Mouse (Mus musculus): ENCODE data around the gene Kalrn. TPM values are rescaled to one million over a fixed set of nuclear protein-coding genes. Genes with fewer than 3 reads are reported as not detected.

The Kalrn gene
- total RNA-seq, 2 experiments from 2014 or later: 233 to 236 TPM

- intact Hi-C loops (cut with DNase I): loop anchor here (10.0 kb wide), 1 partner anchor 89 kb away; no protein-coding TSS in a partner anchor
- DNase-seq: no peak
Observed at GRCm38 (mm10) chr16:34293675-34294074, 279.7 kb downstream of the Kalrn start.

GRCm38 (mm10) chr16:34289583-34289982, 283.7 kb downstream of the Kalrn start:
- no peak for DNase-seq
- intact Hi-C loops (cut with DNase I): no loop called here

- intact Hi-C loops (cut with DNase I): no loop called here
- DNase-seq: no peak
Observed at GRCm38 (mm10) chr16:34282026-34282425, 291.3 kb downstream of the Kalrn start.

GRCm38 (mm10) chr16:34279654-34280383, 293.5 kb downstream of the Kalrn start:
- intact Hi-C loops (cut with DNase I): no loop called here
- no peak for DNase-seq

GRCm38 (mm10) chr16:34278249-34278790, 295.0 kb downstream of the Kalrn start:
- intact Hi-C loops (cut with DNase I): no loop called here
- no peak for DNase-seq

- no peak for DNase-seq
- intact Hi-C loops (cut with DNase I): no loop called here
Observed at GRCm38 (mm10) chr16:34274607-34275006, 298.7 kb downstream of the Kalrn start.

- no peak for DNase-seq
- intact Hi-C loops (cut with DNase I): no loop called here
Observed at GRCm38 (mm10) chr16:34271476-34271875, 301.9 kb downstream of the Kalrn start.

- intact Hi-C loops (cut with DNase I): no loop called here
- DNase-seq: no peak
Observed at GRCm38 (mm10) chr16:34270681-34271080, 302.7 kb downstream of the Kalrn start.

GRCm38 (mm10) chr16:34269642-34270041, 303.7 kb downstream of the Kalrn start:
- intact Hi-C loops (cut with DNase I): no loop called here
- no peak for DNase-seq

GRCm38 (mm10) chr16:34267751-34268150, 305.6 kb downstream of the Kalrn start:
- intact Hi-C loops (cut with DNase I): no loop called here
- DNase-seq: no peak

- intact Hi-C loops (cut with DNase I): no loop called here
- no peak for DNase-seq
Observed at GRCm38 (mm10) chr16:34264671-34265070, 308.7 kb downstream of the Kalrn start.

- intact Hi-C loops (cut with DNase I): no loop called here
- no peak for DNase-seq
Observed at GRCm38 (mm10) chr16:34262731-34263460, 310.4 kb downstream of the Kalrn start.

- intact Hi-C loops (cut with DNase I): no loop called here
Observed at GRCm38 (mm10) chr16:34260971-34261924, 312.1 kb downstream of the Kalrn start.

GRCm38 (mm10) chr16:34254646-34255022, 318.7 kb downstream of the Kalrn start:
- intact Hi-C loops (cut with DNase I): no loop called here
- peak; percentile 60 for DNase-seq

More at GRCm38 (mm10) chr16:34260971-34261924, 312.1 kb downstream of the Kalrn start:
- no peak for DNase-seq

GRCm38 (mm10) chr16:34254002-34254645, 319.2 kb downstream of the Kalrn start:
- no peak for DNase-seq
- intact Hi-C loops (cut with DNase I): no loop called here

GRCm38 (mm10) chr16:34252670-34253069, 320.7 kb downstream of the Kalrn start:
- intact Hi-C loops (cut with DNase I): no loop called here
- no peak for DNase-seq

GRCm38 (mm10) chr16:34248256-34248655, 325.1 kb downstream of the Kalrn start:
- no peak for DNase-seq
- intact Hi-C loops (cut with DNase I): no loop called here

- no peak for DNase-seq
- intact Hi-C loops (cut with DNase I): no loop called here
Observed at GRCm38 (mm10) chr16:34241936-34242729, 331.2 kb downstream of the Kalrn start.

GRCm38 (mm10) chr16:34239618-34240017, 333.7 kb downstream of the Kalrn start:
- DNase-seq: no peak
- intact Hi-C loops (cut with DNase I): no loop called here

Measured in left cerebral cortex, postnatal 4 days (tissue).